Mouse (Mus musculus) adrenal gland, postnatal 10 days (tissue): ENCODE results near the gene Ankrd6. TPM values are rescaled to one million over a fixed set of nuclear protein-coding genes. Genes with fewer than 3 reads are reported as not detected.
A peak's percentile ranks its signal among the peaks of the same experiment; 100 is the strongest.

Experiments used
- DNase-seq: peaks from one replicate; pipeline ENCODE4 v3.0.0; 2021; ENCODE audit warnings: mixed read lengths
- total RNA-seq, 2 experiments: library from RNA; stranded (reverse); gene quantifications; 2 replicates each; pipeline ENCODE4 v1.2.3; 2021

Gene Ankrd6
- total RNA-seq, 2 experiments from 2014 or later, result 4.8 to 5.4 TPM

- DNase-seq, result no peak
Observed at GRCm38 (mm10) chr4:32905381-32905780, 45.3 kb downstream of the Ankrd6 start.

DNA sequence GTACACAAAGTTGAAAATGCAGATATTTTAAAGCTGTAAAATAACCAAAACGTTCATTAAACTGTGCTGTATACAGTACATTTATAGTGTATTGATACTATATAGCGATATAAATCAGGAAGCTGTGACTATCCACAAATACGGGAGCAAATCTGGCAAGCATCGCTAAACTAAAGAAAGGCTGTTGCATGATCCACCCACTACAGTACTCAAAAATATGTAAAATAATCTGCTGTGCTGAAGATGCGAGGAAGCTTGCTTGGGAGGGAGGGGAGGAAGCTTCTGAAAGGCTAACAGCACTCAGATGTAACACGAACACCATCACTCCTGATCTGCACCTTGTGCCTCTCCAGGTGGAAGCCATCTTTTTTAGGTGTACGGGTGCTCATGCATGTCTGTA is 46.8 kb downstream of the Ankrd6 start:
- no peak for DNase-seq

DNA sequence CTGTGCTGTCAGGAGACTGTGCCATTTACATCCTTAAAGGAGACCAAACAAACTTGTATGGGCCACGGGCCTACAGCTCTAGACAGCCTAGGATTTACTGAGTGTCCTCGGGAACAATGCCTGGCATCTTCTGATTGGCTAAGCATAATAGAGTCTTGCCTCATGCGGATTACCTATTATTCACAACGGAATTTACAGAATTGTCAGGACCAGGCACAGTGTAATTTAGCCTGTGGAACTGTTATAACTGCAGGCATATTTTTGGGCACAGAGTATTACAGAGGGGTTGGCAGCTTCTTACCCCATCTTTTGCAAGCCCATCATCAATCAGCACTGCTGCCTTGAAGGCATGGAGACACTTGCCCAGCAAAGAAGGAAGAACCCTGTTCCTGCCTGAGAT is 51.6 kb downstream of the Ankrd6 start:
- DNase-seq, result no peak

GRCm38 (mm10) chr4:32891341-32891740 is 59.3 kb downstream of the Ankrd6 start:
- DNase-seq, result no peak

GRCm38 (mm10) chr4:32890735-32891098 is 59.9 kb downstream of the Ankrd6 start:
- no peak for DNase-seq

- DNase-seq, result no peak
Observed at GRCm38 (mm10) chr4:32889996-32890734, 60.5 kb downstream of the Ankrd6 start.

DNA sequence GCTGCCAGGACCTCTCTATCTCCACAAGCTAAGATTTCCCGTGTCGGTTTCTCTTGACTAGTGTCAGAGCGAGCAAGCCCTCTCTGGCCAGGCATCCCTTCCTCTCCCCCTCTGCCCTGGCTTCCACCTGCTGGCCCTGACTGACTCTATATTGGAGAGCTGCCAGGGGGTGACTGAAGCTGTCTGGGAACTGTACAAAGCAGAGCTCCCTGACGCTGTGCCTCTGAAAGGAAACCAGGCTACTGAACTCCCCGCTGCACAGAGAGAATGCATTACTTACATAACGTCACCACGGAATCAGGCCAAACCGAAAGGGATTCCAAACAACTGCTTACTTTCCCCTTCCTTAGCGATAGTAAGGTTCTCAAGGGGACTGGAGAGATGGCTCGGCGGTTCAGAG is 61.4 kb downstream of the Ankrd6 start:
- peak; percentile 54 for DNase-seq

GRCm38 (mm10) chr4:32886479-32886878 is 64.2 kb downstream of the Ankrd6 start:
- DNase-seq, result no peak

GRCm38 (mm10) chr4:32884599-32884998 is 66.0 kb downstream of the Ankrd6 start:
- DNase-seq, result no peak

DNA sequence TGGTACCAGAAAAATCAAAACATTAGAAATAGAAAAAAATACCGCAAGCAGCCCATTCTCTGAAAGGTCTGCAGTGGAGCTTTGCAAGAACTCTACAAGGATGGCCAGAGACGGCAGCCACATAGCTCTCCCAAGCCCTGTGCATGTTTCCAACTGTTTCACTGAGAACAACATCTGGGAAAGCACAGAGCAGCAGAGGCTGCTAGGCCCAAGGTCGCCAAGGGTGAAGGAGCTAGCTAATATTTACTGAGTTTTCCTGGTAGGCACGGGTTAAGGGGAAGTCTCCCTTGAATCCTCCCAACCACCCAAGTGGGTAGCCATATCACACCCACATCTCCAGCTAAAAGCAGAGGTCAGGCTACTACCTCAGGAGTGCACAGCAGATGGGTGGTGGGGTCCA is 69.6 kb downstream of the Ankrd6 start:
- no peak for DNase-seq

- no peak for DNase-seq
Observed at GRCm38 (mm10) chr4:32874669-32875068, 76.0 kb downstream of the Ankrd6 start.

DNA sequence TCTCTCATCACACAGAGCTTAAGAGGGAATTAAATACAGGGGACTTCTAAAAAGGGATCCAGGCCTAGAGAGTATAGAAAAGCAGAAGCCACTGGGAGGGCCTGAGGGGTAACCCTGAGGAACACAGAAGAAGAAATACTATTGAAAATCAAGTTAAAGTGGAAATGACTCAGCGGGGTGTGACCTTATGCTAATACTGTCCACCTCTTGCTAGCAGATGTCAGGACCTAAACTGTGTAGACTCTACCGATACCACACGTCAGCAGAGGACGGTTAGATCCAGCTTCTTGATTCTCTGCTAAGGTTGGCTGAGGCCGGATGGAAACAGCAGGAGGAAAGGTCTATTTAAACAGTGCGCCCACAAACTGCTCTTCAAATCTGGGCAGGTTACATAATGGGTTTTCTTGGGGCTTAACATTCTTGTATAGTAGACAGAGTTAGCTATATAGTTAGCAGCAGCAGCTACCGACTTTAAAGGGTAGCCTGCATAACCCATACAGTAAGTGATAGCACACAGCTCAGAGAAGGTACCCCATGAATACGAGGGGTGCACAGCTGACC is 78.4 kb downstream of the Ankrd6 start:
- DNase-seq, result no peak

DNA sequence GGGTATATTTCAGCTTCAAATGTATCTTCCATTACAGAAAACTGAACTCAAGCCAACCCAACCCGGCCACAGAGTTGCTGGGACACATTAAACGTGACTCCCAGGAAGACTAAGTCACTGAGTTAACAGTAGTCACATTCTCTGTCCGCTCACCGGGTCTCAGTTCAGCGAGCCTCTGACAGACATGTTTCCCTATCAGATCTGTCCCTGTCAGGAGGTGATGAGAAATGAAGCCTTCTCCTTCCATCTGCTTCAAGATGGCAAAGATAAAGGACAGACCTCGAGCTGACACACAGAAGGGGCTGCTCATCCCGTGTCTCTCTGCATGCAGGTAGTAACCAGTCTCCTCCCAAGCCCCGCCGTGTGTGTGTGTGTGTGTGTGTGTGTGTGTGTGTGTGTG is 81.3 kb downstream of the Ankrd6 start:
- DNase-seq, result no peak

DNA sequence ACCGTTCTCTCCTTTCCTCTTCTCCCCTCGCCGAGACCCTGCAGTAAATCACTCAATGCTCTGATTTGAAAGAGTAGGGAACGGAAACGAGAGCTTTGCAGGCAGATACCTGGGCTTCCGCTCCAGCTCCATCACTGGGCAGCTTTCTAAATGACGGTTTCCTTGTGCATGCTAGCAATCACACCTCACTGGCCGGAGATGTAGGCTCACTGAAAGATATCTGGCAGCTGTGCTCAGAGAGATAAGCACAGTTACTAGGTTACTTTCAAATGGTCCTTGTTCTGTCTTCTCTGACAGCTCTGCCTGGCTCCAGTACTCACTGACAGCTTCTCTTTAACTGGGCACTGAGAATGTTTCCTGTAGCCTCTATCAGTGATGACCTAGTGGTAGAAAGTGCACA is 81.8 kb downstream of the Ankrd6 start:
- DNase-seq, result no peak

DNA sequence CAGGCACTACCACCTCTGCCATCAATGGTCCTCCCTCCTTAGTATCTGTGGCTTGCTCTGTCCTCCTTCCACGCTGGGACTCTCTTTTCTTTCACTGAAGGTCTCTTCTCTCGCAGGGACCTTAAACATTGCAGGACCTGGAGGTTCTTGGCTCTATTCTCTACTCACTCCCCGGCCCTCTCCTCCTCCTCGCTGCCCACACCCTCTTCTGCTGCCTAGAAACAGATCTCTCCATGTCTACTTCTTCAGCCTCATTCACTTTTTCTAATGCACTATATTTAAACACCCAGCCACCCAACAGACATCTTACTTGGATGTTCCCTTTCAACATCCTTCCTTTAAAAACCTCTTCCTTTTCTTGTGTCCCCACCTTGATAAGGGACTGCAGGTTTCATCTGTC is 82.2 kb downstream of the Ankrd6 start:
- no peak for DNase-seq

DNA sequence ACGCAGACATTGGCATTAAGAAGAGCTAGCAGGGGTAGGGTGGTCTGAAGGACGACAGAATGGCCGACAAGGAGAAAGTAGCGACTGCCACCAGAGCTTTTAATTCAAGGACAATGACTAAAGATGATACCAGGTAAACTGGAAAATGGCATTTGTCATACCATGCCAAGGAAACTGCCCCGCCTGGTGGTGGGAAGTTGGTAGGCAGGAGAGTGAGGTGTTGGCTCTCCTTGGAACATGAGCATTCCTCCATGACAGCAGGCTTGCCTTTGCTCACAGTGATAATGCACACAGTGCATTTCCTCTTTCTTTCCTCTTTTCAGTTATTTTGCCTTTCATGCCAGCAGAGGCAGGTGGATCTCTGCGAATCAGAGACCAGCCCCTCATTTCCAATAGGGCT is 83.2 kb downstream of the Ankrd6 start:
- DNase-seq, result peak; percentile 18

GRCm38 (mm10) chr4:32864867-32865242 is 85.8 kb downstream of the Ankrd6 start:
- DNase-seq, result no peak

DNA sequence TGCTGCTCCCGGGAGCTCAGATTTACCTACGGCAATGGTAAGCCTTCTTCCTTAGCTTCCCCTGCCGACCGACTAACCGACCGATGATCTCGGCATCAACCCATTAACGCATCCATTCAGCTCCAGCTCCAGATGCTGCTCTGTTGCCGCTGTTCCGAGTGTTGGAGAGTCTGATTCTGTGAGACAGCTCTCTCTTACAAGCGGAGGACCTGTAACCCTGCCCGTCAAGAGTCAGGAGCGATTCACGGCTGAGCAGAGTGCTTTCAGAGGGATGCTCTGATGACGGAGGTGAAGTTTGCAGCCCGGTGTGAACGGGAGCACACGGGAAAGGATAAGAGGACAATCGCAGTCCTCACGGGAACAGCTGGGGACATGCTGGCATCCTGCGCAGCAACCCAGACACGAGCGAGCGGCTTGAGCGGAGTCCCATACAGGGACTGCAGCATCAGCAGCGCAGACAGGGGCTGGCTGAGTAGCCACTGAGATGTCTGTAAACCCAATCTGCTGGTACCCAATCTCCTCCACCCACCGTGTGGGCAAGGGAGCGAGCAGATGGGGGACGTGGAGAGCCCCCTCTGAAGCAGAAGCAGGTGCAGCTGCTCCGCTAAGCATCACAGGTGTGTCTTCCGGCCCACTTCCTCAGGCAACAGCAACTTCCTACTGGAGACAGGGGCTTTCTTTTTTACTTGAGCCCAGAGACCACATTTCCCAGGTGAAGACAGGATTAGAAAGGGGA is 86.3 kb downstream of the Ankrd6 start:
- DNase-seq, result no peak

- DNase-seq, result no peak
Observed at GRCm38 (mm10) chr4:32863447-32864130, 87.1 kb downstream of the Ankrd6 start.

DNA sequence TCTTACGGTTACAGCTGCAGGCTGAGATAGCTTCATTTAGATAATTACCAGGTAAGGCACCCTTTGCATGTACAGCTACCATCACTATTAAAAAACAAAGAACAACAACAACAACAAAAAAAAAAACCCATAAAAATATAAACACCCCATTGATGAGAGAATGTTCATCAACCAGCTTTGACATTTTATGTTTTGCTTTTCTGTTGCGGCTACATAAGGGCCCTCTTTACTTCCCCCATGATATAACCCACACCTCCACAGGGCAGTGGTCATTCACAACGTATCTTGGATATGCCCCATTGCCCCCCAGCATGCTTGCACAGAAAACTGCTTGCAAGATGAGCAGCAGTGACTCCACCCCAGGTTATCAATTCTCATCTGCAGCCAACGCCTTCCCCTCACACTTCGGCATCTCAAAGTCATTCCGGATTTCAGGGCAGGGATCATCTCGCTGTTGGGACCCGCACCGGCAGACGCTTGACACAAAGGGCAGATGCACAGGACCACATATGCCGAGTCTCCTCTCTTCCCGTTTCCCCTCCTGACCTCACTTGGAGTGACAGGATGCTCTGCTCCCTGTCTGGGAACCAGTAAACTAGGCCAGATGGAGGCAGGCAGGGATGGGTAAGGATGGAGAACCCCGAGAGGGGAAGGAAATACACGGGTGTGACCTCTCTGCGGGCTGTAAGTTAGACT is 87.7 kb downstream of the Ankrd6 start:
- no peak for DNase-seq

GRCm38 (mm10) chr4:32862011-32862750 is 88.5 kb downstream of the Ankrd6 start:
- DNase-seq, result no peak
